Mouse (Mus musculus): ENCODE data around the gene Olfr553. TPM values are rescaled to one million over a fixed set of nuclear protein-coding genes. Genes with fewer than 3 reads are reported as not detected.

Gene Olfr553
- polyA plus RNA-seq (2021; fragmentation: Nextera tagmentation), result not detected in 2 replicates
- long read RNA-seq, experiment 1, result 0 reads
- long read RNA-seq, experiment 2, result 0 reads

DNA sequence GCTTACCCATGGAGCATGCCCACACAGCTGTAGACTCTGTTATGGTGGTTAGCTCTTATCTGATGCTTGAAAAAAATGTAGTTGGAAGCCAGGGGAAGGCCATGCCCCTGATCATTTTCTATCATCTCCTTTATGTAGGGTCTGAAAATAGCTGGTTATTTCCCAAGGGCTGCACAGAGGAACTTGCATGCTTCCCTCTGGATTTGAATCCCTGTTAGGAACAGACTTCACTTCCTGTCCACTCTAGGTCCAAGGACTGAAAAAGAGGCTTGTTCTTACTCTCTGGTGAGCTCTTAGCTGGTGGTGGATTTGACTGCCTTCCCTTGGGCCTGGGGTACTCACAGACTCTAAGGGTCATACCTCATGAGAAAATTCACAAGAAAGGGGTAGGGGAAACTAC lies at the start of gene Olfr553:
Gene Olfr553, minus strand, starts transcription at position 101 of the 400 bp plus-strand sequence.

DNA sequence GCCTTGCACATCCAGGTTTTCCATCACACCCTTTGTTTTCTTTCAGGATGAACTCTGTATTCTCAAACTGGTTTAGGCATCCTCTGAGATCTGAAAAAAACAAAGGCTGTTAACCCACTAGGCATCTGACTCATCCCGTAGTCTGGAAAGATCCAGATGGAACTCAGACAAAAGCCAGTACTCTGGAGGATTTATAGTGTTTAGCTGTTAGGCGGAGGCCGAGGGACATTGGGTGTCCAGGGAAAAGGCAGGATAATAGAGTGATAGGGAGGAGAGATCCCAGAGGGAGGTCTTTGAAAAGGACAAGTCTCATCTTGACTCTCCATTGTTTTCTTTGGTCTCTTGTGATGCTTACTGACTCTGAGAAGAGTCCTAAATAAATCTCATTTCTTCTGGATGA lies 46.6 kb upstream of the Olfr553 start, which contains the start of gene Olfr556:
Gene Olfr556, plus strand, starts transcription at position 301 of the 400 bp plus-strand sequence.

DNA sequence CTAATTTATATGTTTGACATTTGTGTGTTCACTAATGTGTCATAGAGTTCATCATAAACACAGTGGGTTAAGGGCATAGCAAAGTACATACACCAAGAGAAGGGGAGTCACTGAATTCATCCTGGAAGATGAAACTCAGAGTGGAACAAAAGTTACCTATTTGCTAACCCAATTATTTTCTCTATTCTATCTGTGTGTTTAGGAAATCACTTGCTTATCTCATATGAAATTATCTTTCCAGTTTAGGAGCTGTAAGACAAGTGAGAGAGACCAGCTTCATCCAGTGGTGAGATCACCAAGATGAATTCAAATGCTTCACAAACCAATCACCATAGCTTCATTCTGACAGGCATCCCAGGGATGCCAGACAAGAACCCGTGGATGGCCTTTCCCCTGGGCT lies 40.5 kb upstream of the Olfr553 start, which contains the start of gene Olfr555:
Gene Olfr555, plus strand, starts transcription at position 301 of the 400 bp plus-strand sequence.

DNA sequence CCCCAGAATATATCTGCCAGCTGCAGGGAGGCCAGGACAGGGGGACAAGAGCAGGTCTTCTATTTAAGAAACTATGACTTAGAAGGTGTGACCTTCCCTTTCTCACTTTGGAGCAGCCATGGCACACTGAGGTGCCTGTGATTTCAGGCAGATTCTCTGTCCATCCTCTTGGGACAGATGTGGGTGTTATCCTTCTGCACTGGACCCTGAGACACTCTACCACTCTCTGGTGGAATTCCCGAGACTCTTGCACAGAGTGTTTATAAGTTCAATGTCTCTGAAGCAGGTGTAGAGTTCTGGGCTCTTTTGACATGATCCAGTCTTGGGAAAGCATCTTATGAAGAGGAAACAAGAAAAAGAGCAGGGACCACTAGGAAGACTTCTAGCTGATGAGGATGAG lies 20.1 kb upstream of the Olfr553 start, which contains the start of gene Olfr554:
Gene Olfr554, plus strand, starts transcription at position 301 of the 400 bp plus-strand sequence.

DNA sequence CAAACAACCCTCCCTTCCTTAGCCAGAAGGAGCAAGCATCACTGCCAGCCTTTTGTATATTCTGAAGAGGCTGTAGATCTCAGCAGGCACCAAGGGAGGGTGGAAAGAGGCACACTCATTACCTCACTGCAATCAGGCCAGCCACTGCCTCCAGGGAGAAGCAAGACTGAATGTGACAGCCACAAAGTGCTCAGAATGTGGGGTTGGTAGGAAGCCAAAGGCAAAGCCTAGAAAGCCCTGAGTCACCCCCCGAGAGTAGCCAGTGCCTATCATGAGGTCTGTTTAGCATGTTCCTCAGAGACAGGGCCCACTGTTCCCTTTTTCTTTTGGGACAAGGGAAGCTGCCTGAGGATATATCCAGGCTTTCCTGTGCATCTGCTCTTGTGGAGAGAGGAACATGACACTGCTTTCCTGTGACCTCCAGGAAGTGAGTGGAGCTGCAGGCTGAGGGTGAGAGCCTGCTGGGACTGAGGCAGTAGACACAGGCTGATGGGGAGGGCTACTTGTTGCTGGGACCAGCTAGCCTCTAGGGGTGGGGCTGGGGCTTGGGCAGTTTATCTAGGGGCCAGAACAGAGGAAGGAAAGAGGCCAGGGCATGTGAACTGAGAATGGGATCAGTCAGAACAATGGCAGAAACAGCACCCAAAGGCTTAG lies 20.5 kb downstream of the Olfr553 start, which contains the start of gene Olfr552:
Gene Olfr552, plus strand, starts transcription at position 393 of the 654 bp plus-strand sequence.

GRCm38 (mm10) chr7:102591786-102592185 lies 26.2 kb downstream of the Olfr553 start, which contains the start of gene Olfr551:
Olfr551 (minus strand) TSS chr7:102591886.

DNA sequence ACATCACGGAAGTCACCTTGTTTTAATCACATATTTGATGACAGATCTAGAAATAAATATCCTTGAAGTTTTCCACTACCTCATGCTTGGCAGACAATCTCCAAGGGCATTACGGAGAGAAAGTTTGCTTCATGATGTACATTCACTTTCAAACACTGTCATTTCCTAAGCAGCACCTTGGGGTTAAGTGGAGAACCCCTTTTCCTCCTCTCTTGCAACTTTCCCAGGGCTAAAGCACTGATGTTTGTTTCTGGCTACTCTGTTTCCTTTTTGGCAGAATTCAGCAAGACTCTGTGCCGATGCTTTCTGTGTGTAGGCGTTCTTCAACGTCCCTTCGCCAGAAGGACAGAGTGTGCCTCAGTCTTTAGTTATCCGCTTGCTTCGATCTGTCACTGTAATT lies 46.9 kb downstream of the Olfr553 start, which contains the start of gene Olfr550:
Gene Olfr550, plus strand, starts transcription at position 301 of the 400 bp plus-strand sequence.

DNA sequence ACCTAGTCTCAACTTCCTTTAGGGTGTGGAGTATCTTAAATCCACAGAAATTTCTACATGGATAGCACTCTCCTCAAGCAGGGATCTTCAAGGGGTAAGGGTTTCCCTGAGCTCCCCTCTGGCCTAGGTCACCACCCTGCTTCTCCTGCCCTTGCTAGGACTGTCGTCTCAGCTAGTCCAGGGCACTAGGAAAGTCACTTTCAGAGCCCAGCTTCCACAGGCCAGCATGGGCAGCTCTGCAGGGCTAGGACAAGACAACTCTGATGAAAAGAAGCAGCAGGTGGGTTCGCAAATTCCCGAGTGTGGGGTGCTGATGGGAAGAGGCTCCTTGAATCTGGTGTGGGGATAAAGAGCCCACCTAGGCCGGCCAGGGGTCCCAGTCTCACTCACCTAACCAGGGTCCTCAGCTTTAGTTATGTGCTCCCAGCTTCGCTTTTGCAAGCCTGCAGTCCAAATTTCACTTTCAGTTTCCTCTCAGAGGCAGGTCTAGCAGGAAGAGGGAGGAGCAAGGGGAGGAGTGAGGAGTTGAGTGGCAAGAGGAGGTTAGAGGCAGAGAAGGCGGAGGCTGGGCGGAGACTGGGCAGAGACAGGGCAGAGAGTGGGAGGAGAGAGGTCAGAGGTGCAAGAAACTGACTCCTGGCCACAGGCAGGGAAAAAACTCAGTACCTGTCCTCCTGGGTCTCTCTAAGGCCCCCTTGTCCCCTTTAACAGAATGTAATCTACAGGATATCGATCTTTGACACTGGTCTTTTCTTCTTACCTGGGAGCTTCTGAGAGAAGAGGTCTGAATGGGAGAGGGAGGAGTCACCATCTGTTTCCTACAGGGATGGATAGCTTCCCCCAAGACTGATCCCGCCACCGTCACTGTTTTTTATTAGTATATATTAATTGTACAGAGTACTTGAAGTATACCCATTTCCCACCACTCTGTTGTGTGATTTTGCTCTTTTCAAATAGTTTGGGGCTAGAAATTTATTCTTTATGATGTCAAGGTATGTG lies 52.7 kb downstream of the Olfr553 start, which contains the start of gene Trim21:
Gene Trim21, minus strand, starts transcription at position 488 of the 999 bp plus-strand sequence.

Other genes with a start within 250 kb of the Olfr553 start
- gene Rrm1, start 176.5 kb downstream of the Olfr553 start, polyA plus RNA-seq (2021; fragmentation: Nextera tagmentation), result 7.2 and 7.6 TPM in 2 replicates
- gene Olfr543, start 136.5 kb downstream of the Olfr553 start, polyA plus RNA-seq (2021; fragmentation: Nextera tagmentation), result not detected in 2 replicates
- not detected in 2 replicates for gene Olfr544, start 129.9 kb downstream of the Olfr553 start, polyA plus RNA-seq (2021; fragmentation: Nextera tagmentation)
- gene Olfr545, start 118.6 kb downstream of the Olfr553 start, polyA plus RNA-seq (2021; fragmentation: Nextera tagmentation), result not detected in 2 replicates
- not detected in 2 replicates for gene Olfr547, start 83.5 kb downstream of the Olfr553 start, polyA plus RNA-seq (2021; fragmentation: Nextera tagmentation)
- not detected in 2 replicates for gene Olfr548-ps1, start 77.3 kb downstream of the Olfr553 start, polyA plus RNA-seq (2021; fragmentation: Nextera tagmentation)
- gene Olfr549, start 68.3 kb downstream of the Olfr553 start, polyA plus RNA-seq (2021; fragmentation: Nextera tagmentation), result not detected in 2 replicates
- 0.11 and 0.68 TPM in 2 replicates for gene Trim21, start 52.7 kb downstream of the Olfr553 start, polyA plus RNA-seq (2021; fragmentation: Nextera tagmentation)
- gene Olfr550, start 46.8 kb downstream of the Olfr553 start, polyA plus RNA-seq (2021; fragmentation: Nextera tagmentation), result 0.20 TPM in 1 of 2 replicates, not detected in the other
- 0.01 TPM in 1 of 2 replicates, not detected in the other for gene Olfr551, start 26.3 kb downstream of the Olfr553 start, polyA plus RNA-seq (2021; fragmentation: Nextera tagmentation)
- not detected in 2 replicates for gene Olfr552, start 20.4 kb downstream of the Olfr553 start, polyA plus RNA-seq (2021; fragmentation: Nextera tagmentation)
- not detected in 2 replicates for gene Olfr554, start 20.2 kb upstream of the Olfr553 start, polyA plus RNA-seq (2021; fragmentation: Nextera tagmentation)
- gene Olfr555, start 40.6 kb upstream of the Olfr553 start, polyA plus RNA-seq (2021; fragmentation: Nextera tagmentation), result not detected in 2 replicates
- not detected in 2 replicates for gene Olfr556, start 46.7 kb upstream of the Olfr553 start, polyA plus RNA-seq (2021; fragmentation: Nextera tagmentation)
- gene Trim68, start 69.1 kb upstream of the Olfr553 start, polyA plus RNA-seq (2021; fragmentation: Nextera tagmentation), result 3.1 TPM in 2 replicates
- not detected in 2 replicates for gene Olfr557, start 77.7 kb upstream of the Olfr553 start, polyA plus RNA-seq (2021; fragmentation: Nextera tagmentation)
- gene Olfr558, start 84.0 kb upstream of the Olfr553 start, polyA plus RNA-seq (2021; fragmentation: Nextera tagmentation), result not detected in 2 replicates
- gene Olfr33, start 100.9 kb upstream of the Olfr553 start, polyA plus RNA-seq (2021; fragmentation: Nextera tagmentation), result not detected in 2 replicates
- not detected in 2 replicates for gene Olfr559, start 109.3 kb upstream of the Olfr553 start, polyA plus RNA-seq (2021; fragmentation: Nextera tagmentation)
- gene Olfr560, start 141.1 kb upstream of the Olfr553 start, polyA plus RNA-seq (2021; fragmentation: Nextera tagmentation), result not detected in 2 replicates
- 0.33 and 0.41 TPM in 2 replicates for gene Olfr78, start 141.3 kb upstream of the Olfr553 start, polyA plus RNA-seq (2021; fragmentation: Nextera tagmentation)
- gene Olfr561, start 153.0 kb upstream of the Olfr553 start, polyA plus RNA-seq (2021; fragmentation: Nextera tagmentation), result not detected in 2 replicates
- not detected in 2 replicates for gene Olfr564, start 185.3 kb upstream of the Olfr553 start, polyA plus RNA-seq (2021; fragmentation: Nextera tagmentation)
- gene Olfr566, start 240.5 kb upstream of the Olfr553 start, polyA plus RNA-seq (2021; fragmentation: Nextera tagmentation), result not detected in 2 replicates

Measured in left cerebral cortex, adult 6 months (tissue).